Mouse (Mus musculus) embryonic fibroblast, embryonic 13.5 days (primary cell): Measurements from ENCODE around the gene Hs2st1. TPM values are rescaled to one million over a fixed set of nuclear protein-coding genes. Genes with fewer than 3 reads are reported as not detected.

Experiments
- H3K27ac ChIP-seq: 2 replicates; pipeline ENCODE4 v1.5.1; 2012; ENCODE audit warnings: low read length, control low read depth, inconsistent platforms; ENCODE audit not compliant: insufficient read depth
- H3K4me1 ChIP-seq: 2 replicates; pipeline ENCODE4 v1.6.1; 2011; ENCODE audit warnings: low read length; ENCODE audit not compliant: control insufficient read depth, insufficient read depth
- H3K4me3 ChIP-seq: 2 replicates; pipeline ENCODE4 v1.5.1; 2011; ENCODE audit warnings: mild to moderate bottlenecking, control low read depth, low read length; ENCODE audit not compliant: insufficient read depth
- CTCF ChIP-seq: IDR thresholded peaks from 2 replicates; pipeline ENCODE4 v1.5.1; 2011; ENCODE audit warnings: mild to moderate bottlenecking, control low read depth, low read length, moderate library complexity, borderline replicate concordance; ENCODE audit not compliant: insufficient read depth
- POLR2A ChIP-seq: IDR thresholded peaks from 2 replicates; pipeline ENCODE4 v1.6.1; 2011; ENCODE audit warnings: low read depth, mild to moderate bottlenecking, control low read depth, low read length, moderate library complexity
- polyA plus RNA-seq: library from polyadenylated mRNA; stranded (reverse); fragments of >200 nt; gene quantifications from 2 replicates; pipeline ENCODE4 v1.2.4, GENCODE M21; 2011; ENCODE audit warnings: low read depth; ENCODE audit not compliant: missing spikeins, insufficient read length

The Hs2st1 gene
- polyA plus RNA-seq, result 75.7 and 83.7 TPM in 2 replicates

DNA sequence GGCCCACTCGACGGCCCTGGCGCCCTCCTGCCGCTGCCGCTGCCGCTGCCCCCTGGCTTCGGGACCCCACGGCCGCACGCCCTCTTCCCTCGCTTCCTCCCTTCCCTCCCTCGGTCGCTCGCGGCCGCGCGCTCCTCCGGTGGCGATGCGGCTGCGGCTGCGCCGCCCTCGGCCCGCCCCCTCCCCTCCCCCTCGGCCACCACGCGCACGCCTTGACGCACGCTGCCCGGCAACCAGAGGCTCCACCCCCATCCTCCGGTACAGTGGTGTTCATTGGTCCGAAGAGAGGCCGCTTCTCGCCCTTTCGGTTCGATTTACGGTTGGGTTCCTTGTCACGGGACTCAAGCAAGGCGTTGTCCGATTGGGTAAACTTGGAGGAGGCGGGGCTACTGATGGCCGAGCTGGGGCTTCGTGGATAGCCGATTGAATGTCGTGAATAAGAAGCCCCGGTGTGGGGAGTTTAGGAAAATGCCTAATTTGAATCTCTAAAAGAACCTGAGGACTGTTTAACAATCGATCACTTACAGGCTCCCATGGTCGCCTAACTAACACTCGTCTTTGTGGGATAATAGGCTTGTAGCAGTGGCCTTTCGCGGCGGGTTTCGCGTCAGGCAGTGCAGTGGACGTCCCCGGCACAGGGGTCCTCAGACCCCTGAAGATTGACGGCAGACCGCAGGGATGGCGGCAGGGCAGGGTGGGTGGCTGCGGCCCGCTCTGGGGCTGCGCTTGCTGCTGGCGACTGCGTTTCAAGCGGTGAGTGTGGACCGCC lies at the start of gene Hs2st1, which contains the start of gene Selenof:
Hs2st1 (minus strand) TSS at position 135 of the 769 bp plus-strand sequence.
Selenof (plus strand) TSS at position 258 of the 769 bp plus-strand sequence.
- Histone ChIP-seq H3K4me1 (peaks cover 2% of the 10 kb centered on the region), H3K27ac (peak within 1 kb of the TSS; percentile 96), H3K4me3 (peak within 1 kb of the TSS; percentile 100)
- TF ChIP-seq CTCF (no peak), POLR2A (peak; percentile 96)

DNA sequence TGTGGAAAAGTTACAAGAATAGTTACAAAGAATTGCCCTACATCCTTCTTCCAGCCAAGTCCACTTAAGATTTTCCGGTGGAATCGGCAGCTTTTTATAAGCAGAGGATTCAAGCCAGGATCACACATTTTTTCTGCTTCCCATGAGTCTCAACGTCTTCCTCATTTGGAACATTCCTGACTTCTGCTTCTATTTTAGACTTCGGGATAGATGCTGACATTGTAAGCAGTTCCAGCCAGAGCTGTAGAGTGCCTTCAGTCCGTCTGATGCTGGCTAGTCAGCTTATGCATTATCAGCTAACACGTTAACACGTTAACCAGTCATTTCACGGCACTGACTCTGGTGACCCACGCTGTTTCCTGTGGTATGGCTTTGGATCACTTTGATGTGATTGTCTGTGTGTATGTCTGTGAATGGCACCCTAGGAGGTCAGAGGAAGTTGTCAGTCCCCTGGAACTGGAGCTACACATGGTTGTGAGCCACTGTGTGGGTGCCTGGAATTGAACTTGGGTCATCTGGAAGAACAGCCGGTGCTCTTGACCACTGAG lies 47.7 kb upstream of the Hs2st1 start:
- no peak for TF ChIP-seq CTCF
- TF ChIP-seq POLR2A, result no peak
- Histone ChIP-seq H3K4me1 (peaks cover 3% of the 10 kb centered on the region; the same call in 1 of the 2 replicates), H3K27ac (no peak overlapping the region), H3K4me3 (no peak overlapping the region)

DNA sequence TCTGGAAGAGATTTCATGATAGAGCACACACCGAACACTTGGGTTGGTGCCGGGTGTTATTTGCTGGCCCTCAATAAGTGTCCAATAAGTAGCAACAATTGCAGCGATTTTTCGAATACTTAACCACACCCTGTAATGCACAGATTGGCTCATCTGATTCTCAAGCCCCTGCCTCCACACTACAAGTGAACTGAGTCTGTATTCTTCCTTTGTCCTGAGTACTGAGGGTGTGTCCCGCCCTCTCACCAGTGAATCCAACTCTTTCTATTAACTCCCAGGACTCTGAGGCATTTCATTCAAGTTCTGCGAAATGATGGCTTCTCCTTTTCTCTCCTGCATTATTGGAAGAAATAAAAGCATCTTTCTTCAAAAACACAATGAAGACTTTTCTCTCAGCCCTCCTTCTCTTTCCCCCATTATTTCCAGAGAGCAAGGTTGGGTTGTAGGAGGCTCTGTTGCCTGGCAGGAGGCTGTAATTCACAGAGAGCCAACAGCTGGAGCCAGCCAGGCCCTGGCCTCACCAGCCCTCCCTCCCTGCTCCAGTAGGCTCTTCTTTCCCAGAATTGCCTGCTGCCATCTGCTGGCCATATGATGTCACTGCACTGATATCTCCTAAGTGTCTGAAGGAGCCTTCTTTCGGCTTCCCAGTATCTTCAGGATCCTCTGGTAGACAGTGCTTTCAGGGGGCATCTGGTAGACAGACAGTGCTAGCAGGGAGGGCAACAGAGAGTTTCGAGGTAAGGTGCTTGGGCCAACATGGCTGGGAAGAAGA lies 46.9 kb upstream of the Hs2st1 start:
- no peak overlapping the region for H3K4me3 ChIP-seq
- peaks cover 3% of the 10 kb centered on the region; the same call in 1 of the 2 replicates for H3K4me1 ChIP-seq
- TF ChIP-seq POLR2A, result no peak
- TF ChIP-seq CTCF, result peak; percentile 87
- no peak overlapping the region for H3K27ac ChIP-seq

DNA sequence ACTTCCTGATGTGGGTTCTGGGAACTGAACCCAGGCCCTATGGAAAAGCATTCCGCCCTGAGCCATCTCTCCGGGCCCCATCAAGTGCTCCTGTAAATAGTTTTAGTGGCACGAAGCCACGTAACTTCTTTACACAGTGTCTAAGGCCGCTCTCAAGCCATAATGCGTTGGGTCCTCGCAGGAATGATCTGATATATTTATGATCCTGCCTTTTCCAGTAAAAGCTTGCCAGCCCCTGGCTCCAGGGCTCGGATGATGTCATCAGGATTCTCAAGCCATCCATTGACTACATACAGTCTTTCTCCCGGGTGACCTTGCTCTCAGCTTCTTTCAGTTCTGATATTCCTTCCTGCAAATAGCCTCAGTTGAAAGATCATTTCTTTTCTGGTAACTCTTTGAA lies 45.5 kb upstream of the Hs2st1 start:
- H3K27ac ChIP-seq, result no peak overlapping the region
- TF ChIP-seq POLR2A (no peak), CTCF (no peak)
- H3K4me3 ChIP-seq, result no peak overlapping the region
- H3K4me1 ChIP-seq, result peaks cover 8% of the 10 kb centered on the region; the same call in 1 of the 2 replicates

DNA sequence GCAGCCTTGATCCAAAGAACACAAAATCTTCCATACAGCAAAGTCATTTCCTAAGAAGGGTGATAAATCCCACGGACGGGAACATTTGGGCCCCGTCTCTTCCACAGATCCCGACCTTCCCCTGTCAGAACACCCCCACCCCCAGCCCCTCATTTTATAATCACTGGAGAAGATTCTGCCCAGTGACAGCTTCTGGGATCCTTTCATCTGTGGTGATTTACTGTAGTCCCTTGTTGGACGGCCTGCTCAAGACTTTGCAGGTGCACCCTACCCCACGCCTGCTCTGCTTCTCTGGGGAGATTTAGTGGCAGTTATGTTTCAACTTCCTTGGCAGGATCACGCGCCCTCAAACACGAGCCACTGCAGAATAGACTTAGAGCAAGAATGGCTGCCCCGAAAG lies 44.7 kb upstream of the Hs2st1 start:
- Histone ChIP-seq H3K4me1 (peaks cover 8% of the 10 kb centered on the region; the same call in 1 of the 2 replicates), H3K4me3 (no peak overlapping the region), H3K27ac (no peak overlapping the region)
- no peak for TF ChIP-seq CTCF
- TF ChIP-seq POLR2A, result no peak

- Histone ChIP-seq H3K4me1 (peaks cover 8% of the 10 kb centered on the region; the same call in 1 of the 2 replicates), H3K27ac (no peak overlapping the region), H3K4me3 (no peak overlapping the region)
- TF ChIP-seq CTCF (no peak), POLR2A (no peak)
Observed at GRCm38 (mm10) chr3:144614277-144614676, 44.3 kb upstream of the Hs2st1 start.

DNA sequence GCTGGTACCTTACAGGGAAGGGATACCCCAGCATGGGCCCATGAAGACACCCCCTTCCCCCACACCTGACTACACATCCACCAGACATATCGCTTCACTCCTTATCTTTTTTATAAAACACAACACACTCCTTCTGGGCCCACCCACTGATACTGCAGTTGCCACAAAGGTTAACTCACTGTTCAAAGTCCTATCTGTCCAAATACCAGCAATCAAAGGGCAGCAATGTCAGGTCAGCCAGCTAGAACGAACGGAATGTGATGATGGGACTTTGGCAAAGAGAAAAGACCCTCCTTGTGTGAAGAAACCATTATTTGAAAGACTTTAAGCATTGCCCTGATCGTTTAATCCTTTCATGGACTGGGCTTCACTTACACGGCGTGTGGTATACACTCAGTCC lies 42.4 kb upstream of the Hs2st1 start:
- Histone ChIP-seq H3K4me3 (no peak overlapping the region), H3K4me1 (peaks cover 8% of the 10 kb centered on the region; the same call in 1 of the 2 replicates), H3K27ac (no peak overlapping the region)
- TF ChIP-seq POLR2A (no peak), CTCF (no peak)

- TF ChIP-seq CTCF (no peak), POLR2A (no peak)
- peaks cover 8% of the 10 kb centered on the region; the same call in 1 of the 2 replicates for H3K4me1 ChIP-seq
- H3K4me3 ChIP-seq, result no peak overlapping the region
- H3K27ac ChIP-seq, result peak overlapping the region; percentile 56; the same call in 1 of the 2 replicates
Observed at GRCm38 (mm10) chr3:144611626-144612271, 41.8 kb upstream of the Hs2st1 start.

GRCm38 (mm10) chr3:144610759-144611158 lies 40.8 kb upstream of the Hs2st1 start:
- no peak for TF ChIP-seq POLR2A
- TF ChIP-seq CTCF, result no peak
- Histone ChIP-seq H3K4me3 (no peak overlapping the region), H3K27ac (no peak overlapping the region), H3K4me1 (peaks cover 5% of the 10 kb centered on the region; the same call in 1 of the 2 replicates)
